23 mouse cellular contexts compared by ENCODE assay signal in the genomic region with DNA sequence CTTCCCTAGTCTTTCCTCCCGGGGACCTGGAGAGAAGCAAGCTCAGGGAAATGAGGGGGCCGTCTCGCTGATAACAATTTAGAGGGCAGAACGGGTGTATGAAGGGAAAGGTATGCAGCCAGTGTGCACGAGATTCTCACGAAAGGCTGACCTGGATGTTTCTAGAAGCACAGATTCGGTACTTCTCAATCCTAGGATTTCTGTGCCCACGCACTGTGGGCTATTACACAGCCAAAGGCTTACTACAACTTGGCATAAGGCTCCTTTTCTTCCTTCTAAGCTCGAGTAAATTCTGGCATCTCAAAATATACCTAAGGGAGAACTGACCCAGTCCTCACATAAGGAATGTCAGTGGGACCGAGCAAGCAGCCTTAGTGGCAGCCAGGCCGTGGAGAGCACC. TPM values are rescaled to one million over a fixed set of nuclear protein-coding genes. Genes with fewer than 3 reads are reported as not detected.
DNase-seq lines count a peak whose midpoint lies in the region; ATAC-seq lines count a peak whose summit lies in the region.
"Had no signal": no experiment of that assay in that cellular context is flagged by ENCODE, and none has a peak within 500 bp of the region (broad histone marks: within the 10 kb centered on the region; RNA-seq: fewer than 3 reads in every experiment).

No protein-coding gene starts in this region.

- WGBS in heart, embryonic 13.5 days = 45% methylated on average over 11 of the region's 11 CpGs
- WGBS in neural tube, embryonic 15.5 days = 78% methylated on average over 11 of the region's 11 CpGs
- 87% methylated on average over 11 of the region's 11 CpGs for WGBS in limb, embryonic 10.5 days

- H3K4me2 ChIP-seq in heart, embryonic 13.5 days = no peak overlapping the region
- no peak overlapping the region for H3K4me2 ChIP-seq in neural tube, embryonic 15.5 days
- H3K4me2 ChIP-seq: embryonic facial prominence, embryonic 12.5 days; forebrain, embryonic 15.5 days; heart, embryonic 15.5 days; hindbrain, embryonic 14.5 days had no signal

- intact Hi-C loops in heart, postnatal 14 days (cut with DNase I) = no loop called here

- no peaks in the 10 kb centered on the region for H3K9me3 ChIP-seq in heart, embryonic 13.5 days
- H3K9me3 ChIP-seq in neural tube, embryonic 15.5 days (replicated peaks) = no peaks in the 10 kb centered on the region
- H3K9me3 ChIP-seq in limb, embryonic 10.5 days (replicated peaks) = no peaks in the 10 kb centered on the region
- H3K9me3 ChIP-seq: embryonic facial prominence, embryonic 12.5 days; forebrain, embryonic 15.5 days; heart, embryonic 15.5 days had no signal

- H3K36me3 ChIP-seq in heart, embryonic 13.5 days = no peaks in the 10 kb centered on the region
- no peaks in the 10 kb centered on the region for H3K36me3 ChIP-seq in neural tube, embryonic 15.5 days
- no peaks in the 10 kb centered on the region for H3K36me3 ChIP-seq in limb, embryonic 10.5 days
- H3K36me3 ChIP-seq: embryonic facial prominence, embryonic 12.5 days; forebrain, embryonic 15.5 days; heart, embryonic 15.5 days had no signal

- no peaks in the 10 kb centered on the region for H3K27me3 ChIP-seq in heart, embryonic 13.5 days (replicated peaks)
- H3K27me3 ChIP-seq in neural tube, embryonic 15.5 days (replicated peaks) = no peaks in the 10 kb centered on the region
- no peaks in the 10 kb centered on the region for H3K27me3 ChIP-seq in limb, embryonic 10.5 days (ENCODE audit: low read depth, poor library complexity, severe bottlenecking)
- H3K27me3 ChIP-seq: embryonic facial prominence, embryonic 12.5 days; forebrain, embryonic 15.5 days; heart, embryonic 15.5 days had no signal

- peak; percentile 74 for ATAC-seq in frontal cortex, adult (ENCODE audit: low TSS enrichment)
- ATAC-seq in heart, embryonic 13.5 days (ENCODE audit: extremely low read depth, insufficient number of reproducible peaks, low FRiP score, low TSS enrichment) = no peak
- no peak for ATAC-seq in neural tube, embryonic 15.5 days (ENCODE audit: low FRiP score)
- ATAC-seq: forebrain, embryonic 15.5 days; intestine, embryonic 16.5 days had no signal

- H3K27ac ChIP-seq in heart, embryonic 13.5 days (replicated peaks) = no peak overlapping the region
- 0 out of 2 replicates have a peak overlapping the region, but pooled peaks have one; percentile 13 for H3K27ac ChIP-seq in neural tube, embryonic 15.5 days (replicated peaks)
- H3K27ac ChIP-seq in limb, embryonic 10.5 days = no peak overlapping the region
- H3K27ac ChIP-seq: embryonic facial prominence, embryonic 12.5 days; forebrain, embryonic 15.5 days; heart, embryonic 15.5 days; hindbrain, embryonic 14.5 days had no signal

- no peak overlapping the region for H3K4me3 ChIP-seq in heart, embryonic 13.5 days
- H3K4me3 ChIP-seq in neural tube, embryonic 15.5 days (replicated peaks) = no peak overlapping the region
- H3K4me3 ChIP-seq in limb, embryonic 10.5 days = no peak overlapping the region
- H3K4me3 ChIP-seq: embryonic facial prominence, embryonic 12.5 days; forebrain, embryonic 15.5 days; heart, embryonic 15.5 days had no signal

- H3K4me1 ChIP-seq in heart, embryonic 13.5 days = peaks cover 22% of the 10 kb centered on the region
- 0 out of 2 replicates have a peak, but pooled peaks cover 7% of the 10 kb centered on the region for H3K4me1 ChIP-seq in neural tube, embryonic 15.5 days
- H3K4me1 ChIP-seq in limb, embryonic 10.5 days = peaks cover 4% of the 10 kb centered on the region; the same call in 1 of the 2 replicates
- H3K4me1 ChIP-seq: embryonic facial prominence, embryonic 12.5 days; forebrain, embryonic 15.5 days had no signal

- no peak for DNase-seq in frontal cortex, postnatal 10 days (ENCODE audit: low spot score in 2 of 2)
- no peak for DNase-seq in heart, postnatal 14 days
- DNase-seq in neural tube, embryonic 10.5 days (ENCODE audit: extremely low spot score, low spot score) = no peak
- DNase-seq in limb, embryonic 10.5 days (ENCODE audit: low spot score) = peak; percentile 8
- DNase-seq in gastrocnemius, adult 18-20 months (ENCODE audit: low spot score) = no peak
- DNase-seq: adrenal gland, postnatal 10 days; cerebellum, adult 18-20 months; embryo, embryonic 11 days; gastrocnemius, postnatal 10 days; heart, postnatal 36 days; kidney, adult 2 months had no signal

- peak overlapping the region; percentile 51; the same call in 1 of the 2 replicates for H3K9ac ChIP-seq in heart, embryonic 13.5 days
- H3K9ac ChIP-seq in neural tube, embryonic 15.5 days (replicated peaks) = no peak overlapping the region
- H3K9ac ChIP-seq: embryonic facial prominence, embryonic 12.5 days; forebrain, embryonic 15.5 days; heart, embryonic 15.5 days; hindbrain, embryonic 14.5 days had no signal

RNA-seq across cellular contexts. Expression of a gene that starts 58.5 kb away (rescaled TPM):
- 0.13 and 0.18 TPM in 2 replicates for polyA plus RNA-seq in heart, embryonic 13.5 days (2015; fragmentation: Nextera tagmentation; extraction: Ambion mirVana)
- total RNA-seq in heart, postnatal 14 days (2021) = under 1 TPM; 0.27 to 0.60 TPM
- polyA plus RNA-seq in neural tube, embryonic 15.5 days (2015; fragmentation: Nextera tagmentation; extraction: Ambion mirVana) = 0.14 and 0.22 TPM in 2 replicates
- not detected in 2 replicates for polyA plus RNA-seq in limb, embryonic 10.5 days (2016; fragmentation: Nextera tagmentation; extraction: Ambion mirVana)
- total RNA-seq in gastrocnemius, adult 18-20 months (2021) = under 1 TPM in 1 of 2 experiments, not detected in 1; 0.21 TPM
- total RNA-seq: common myeloid progenitor, adult 5-6 weeks; heart, postnatal 36 days; MEL had no signal
- polyA plus RNA-seq: C2C12; embryonic facial prominence, embryonic 12.5 days; forebrain, embryonic 11.5 days; intestine, embryonic 16.5 days had no signal
